Mouse (Mus musculus) neural tube, embryonic 12.5 days (tissue): Measurements from ENCODE around the gene Tnfrsf13b. TPM values are rescaled to one million over a fixed set of nuclear protein-coding genes. Genes with fewer than 3 reads are reported as not detected.
"Not testable (repeated sequence)": the region's sequence is repeated elsewhere in the genome, so short reads cannot be mapped to it uniquely, and the experiment has no call there.

ENCODE experiments used
- ATAC-seq: fragments of 200-750 bp; cut with Nextera tagmentation; 2 replicates; pipeline ENCODE4 v1.8.0; 2017; ENCODE audit warnings: low read depth, mild to moderate bottlenecking, moderate TSS enrichment, moderate library complexity; ENCODE audit not compliant: low FRiP score
- H3K27ac ChIP-seq: fragments of 300-500 bp; sonication (generic); 2 replicates; pipeline ENCODE4 v1.5.1; 2016
- H3K27me3 ChIP-seq: fragments of 300-500 bp; sonication (generic); replicated peaks from 2 replicates; pipeline ENCODE4 v1.6.1; 2016; ENCODE audit warnings: mild to moderate bottlenecking
- H3K36me3 ChIP-seq: fragments of 300-500 bp; sonication (generic); 2 replicates; pipeline ENCODE4 v1.6.1; 2016; ENCODE audit warnings: mild to moderate bottlenecking
- H3K4me1 ChIP-seq: fragments of 300-500 bp; sonication (generic); 2 replicates; pipeline ENCODE4 v1.6.1; 2016
- H3K4me2 ChIP-seq: fragments of 300-500 bp; sonication (generic); replicated peaks from 2 replicates; pipeline ENCODE4 v1.6.1; 2016; ENCODE audit warnings: mild to moderate bottlenecking
- H3K4me3 ChIP-seq: fragments of 300-500 bp; sonication (generic); 2 replicates; pipeline ENCODE4 v1.5.1; 2016
- H3K9ac ChIP-seq: fragments of 300-500 bp; sonication (generic); 2 replicates; pipeline ENCODE4 v1.6.1; 2016; ENCODE audit warnings: mild to moderate bottlenecking
- H3K9me3 ChIP-seq: fragments of 300-500 bp; sonication (generic); 2 replicates; pipeline ENCODE4 v1.6.1; 2016; ENCODE audit warnings: mild to moderate bottlenecking
- WGBS: fragments of 180-500 bp; shearing (Covaris S2); methylation state at CpG from one replicate; pipeline ENCODE4 v1.1.7; 2016; 5-methylcytosine and 5-hydroxymethylcytosine counted together
- polyA plus RNA-seq: library from polyadenylated mRNA; unstranded; fragments of >200 nt; fragmentation: Nextera tagmentation; extraction: Ambion mirVana; gene quantifications from 2 replicates; pipeline ENCODE4 v1.2.1, GENCODE M21; 2016

Tnfrsf13b gene
- polyA plus RNA-seq, 1 experiment from 2014 or later = 1.2 TPM

DNA sequence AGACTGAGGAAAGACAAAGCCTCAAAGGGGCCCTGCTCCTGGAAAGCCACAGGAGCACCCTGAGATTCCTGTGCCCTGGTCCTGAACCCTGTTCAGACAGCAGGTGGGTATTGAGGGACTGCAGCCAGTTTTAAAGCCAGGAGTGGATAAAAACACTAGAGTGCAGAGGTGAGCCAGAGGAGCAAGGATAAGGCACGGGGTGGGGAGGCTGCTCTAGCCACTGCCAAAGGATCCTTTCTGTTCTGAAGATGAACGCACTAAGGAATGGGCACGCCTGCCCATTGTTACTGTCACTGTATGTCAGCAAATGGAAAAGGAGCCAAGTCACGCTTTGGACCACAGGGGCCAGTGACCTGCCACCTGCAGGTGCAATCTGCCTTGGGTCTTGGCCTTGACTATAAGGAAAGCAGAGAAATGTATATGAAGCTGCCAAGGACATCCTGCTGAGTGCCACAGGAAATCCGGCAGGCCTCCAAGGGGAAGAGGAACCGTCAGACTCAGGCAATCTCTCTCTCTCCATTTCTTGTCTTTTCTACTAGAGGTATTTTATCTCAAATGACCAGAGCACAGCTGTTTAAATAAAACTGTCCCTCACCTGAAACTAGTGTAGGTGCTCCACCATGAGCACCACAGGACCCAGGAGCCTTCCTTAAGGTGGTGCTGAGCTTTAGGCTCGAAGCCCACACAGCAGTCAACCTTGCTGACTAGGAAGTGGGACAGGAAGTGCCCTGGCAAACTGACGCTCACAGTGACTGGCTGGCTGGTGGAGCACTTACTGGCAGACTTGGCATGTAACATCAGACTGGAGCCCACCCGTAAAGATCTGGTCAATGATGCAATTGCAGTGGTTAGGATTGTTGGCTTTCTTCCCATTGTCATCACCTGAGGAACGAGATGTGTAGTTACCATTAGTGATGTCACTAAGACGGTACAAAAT, 33.5 kb downstream of the Tnfrsf13b start:
- Histone ChIP-seq H3K4me1 (no peaks in the 10 kb centered on the region), H3K27me3 (no peaks in the 10 kb centered on the region), H3K9me3 (no peaks in the 10 kb centered on the region), H3K4me3 (no peak overlapping the region), H3K36me3 (peaks cover 99% of the 10 kb centered on the region), H3K9ac (no peak overlapping the region), H3K27ac (no peak overlapping the region), H3K4me2 (no peak overlapping the region)
- WGBS = 70% methylated on average over 11 of the region's 11 CpGs
- ATAC-seq = no peak

GRCm38 (mm10) chr11:61161121-61161520, 34.6 kb downstream of the Tnfrsf13b start:
- 93% methylated on average over 13 of the region's 13 CpGs for WGBS
- Histone ChIP-seq H3K9ac (no peak overlapping the region), H3K27ac (no peak overlapping the region), H3K27me3 (no peaks in the 10 kb centered on the region), H3K4me2 (no peak overlapping the region), H3K4me3 (no peak overlapping the region), H3K4me1 (no peaks in the 10 kb centered on the region), H3K9me3 (no peaks in the 10 kb centered on the region), H3K36me3 (peaks cover 99% of the 10 kb centered on the region)
- no peak for ATAC-seq

- no peak overlapping the region for H3K4me2 ChIP-seq
- peaks cover 97% of the 10 kb centered on the region for H3K36me3 ChIP-seq
- 0 out of 2 replicates have a peak, but pooled peaks cover under 1% of the 10 kb centered on the region for H3K4me1 ChIP-seq
- H3K27me3 ChIP-seq = no peaks in the 10 kb centered on the region
- ATAC-seq = no peak
- H3K9me3 ChIP-seq = no peaks in the 10 kb centered on the region
- H3K9ac ChIP-seq = no peak overlapping the region
- WGBS = 96% methylated on average over 14 of the region's 14 CpGs
- H3K4me3 ChIP-seq = no peak overlapping the region
- no peak overlapping the region for H3K27ac ChIP-seq
These were observed 36.2 kb downstream of the Tnfrsf13b start for GRCm38 (mm10) chr11:61162776-61163175.

GRCm38 (mm10) chr11:61163341-61163740, 36.8 kb downstream of the Tnfrsf13b start:
- no peaks in the 10 kb centered on the region for H3K9me3 ChIP-seq
- H3K4me3 ChIP-seq = no peak overlapping the region
- H3K4me2 ChIP-seq = no peak overlapping the region
- ATAC-seq = no peak
- H3K9ac ChIP-seq = no peak overlapping the region
- peaks cover 6% of the 10 kb centered on the region; the same call in 1 of the 2 replicates for H3K4me1 ChIP-seq
- 92% methylated on average over 3 of the region's 3 CpGs for WGBS
- peaks cover 96% of the 10 kb centered on the region for H3K36me3 ChIP-seq
- H3K27me3 ChIP-seq = no peaks in the 10 kb centered on the region
- no peak overlapping the region for H3K27ac ChIP-seq

- no peak for ATAC-seq
- Histone ChIP-seq H3K27ac (no peak overlapping the region), H3K9me3 (no peaks in the 10 kb centered on the region), H3K4me1 (peaks cover 16% of the 10 kb centered on the region; the same call in 1 of the 2 replicates), H3K4me2 (no peak overlapping the region), H3K27me3 (no peaks in the 10 kb centered on the region), H3K9ac (no peak overlapping the region), H3K4me3 (no peak overlapping the region), H3K36me3 (peaks cover 86% of the 10 kb centered on the region)
- WGBS = 98% methylated on average over 6 of the region's 6 CpGs
These were observed 37.8 kb downstream of the Tnfrsf13b start for GRCm38 (mm10) chr11:61164366-61164765.

GRCm38 (mm10) chr11:61164881-61165280, 38.3 kb downstream of the Tnfrsf13b start:
- peaks cover 81% of the 10 kb centered on the region for H3K36me3 ChIP-seq
- WGBS = 96% methylated on average over 10 of the region's 10 CpGs
- H3K9ac ChIP-seq = no peak overlapping the region
- no peak for ATAC-seq
- H3K4me2 ChIP-seq = no peak overlapping the region
- no peak overlapping the region for H3K4me3 ChIP-seq
- no peaks in the 10 kb centered on the region for H3K9me3 ChIP-seq
- no peaks in the 10 kb centered on the region for H3K27me3 ChIP-seq
- H3K4me1 ChIP-seq = peaks cover 17% of the 10 kb centered on the region; the same call in 1 of the 2 replicates
- H3K27ac ChIP-seq = no peak overlapping the region

- Histone ChIP-seq H3K9me3 (no peaks in the 10 kb centered on the region), H3K4me2 (no peak overlapping the region), H3K9ac (no peak overlapping the region), H3K27me3 (no peaks in the 10 kb centered on the region), H3K4me1 (peaks cover 50% of the 10 kb centered on the region), H3K27ac (no peak overlapping the region), H3K4me3 (no peak overlapping the region), H3K36me3 (peaks cover 35% of the 10 kb centered on the region)
- no peak for ATAC-seq
- 93% methylated on average over 5 of the region's 5 CpGs for WGBS
These were observed 43.6 kb downstream of the Tnfrsf13b start for GRCm38 (mm10) chr11:61170184-61170583.

DNA sequence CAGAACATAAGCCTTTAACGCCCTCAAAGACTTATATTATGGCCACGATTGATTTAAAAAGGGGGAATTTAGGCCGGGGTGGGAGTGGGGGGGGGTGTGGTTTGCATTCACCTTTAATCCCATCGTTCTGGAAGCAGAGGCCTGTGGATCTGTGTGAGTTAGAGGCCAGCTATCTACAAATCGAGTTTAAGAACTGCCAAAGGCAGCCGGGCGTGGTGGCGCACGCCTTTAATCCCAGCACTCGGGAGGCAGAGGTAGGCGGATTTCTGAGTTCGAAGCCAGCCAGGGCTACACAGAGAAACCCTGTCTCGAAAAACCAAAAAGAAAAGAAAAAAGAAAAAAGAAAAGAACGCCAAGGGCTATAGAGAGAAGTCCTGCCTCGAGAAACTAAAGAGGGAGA, 46.9 kb downstream of the Tnfrsf13b start:
- H3K27ac ChIP-seq, H3K36me3 ChIP-seq, ATAC-seq, H3K27me3 ChIP-seq, H3K9me3 ChIP-seq: not testable (repeated sequence)
- peak overlapping the region; percentile 33; the same call in 1 of the 2 replicates for H3K9ac ChIP-seq
- peaks cover 43% of the 10 kb centered on the region for H3K4me1 ChIP-seq
- H3K4me2 ChIP-seq = peak overlapping the region; percentile 73
- 45% methylated on average over 15 of the region's 15 CpGs for WGBS
- peak overlapping the region; percentile 98 for H3K4me3 ChIP-seq

DNA sequence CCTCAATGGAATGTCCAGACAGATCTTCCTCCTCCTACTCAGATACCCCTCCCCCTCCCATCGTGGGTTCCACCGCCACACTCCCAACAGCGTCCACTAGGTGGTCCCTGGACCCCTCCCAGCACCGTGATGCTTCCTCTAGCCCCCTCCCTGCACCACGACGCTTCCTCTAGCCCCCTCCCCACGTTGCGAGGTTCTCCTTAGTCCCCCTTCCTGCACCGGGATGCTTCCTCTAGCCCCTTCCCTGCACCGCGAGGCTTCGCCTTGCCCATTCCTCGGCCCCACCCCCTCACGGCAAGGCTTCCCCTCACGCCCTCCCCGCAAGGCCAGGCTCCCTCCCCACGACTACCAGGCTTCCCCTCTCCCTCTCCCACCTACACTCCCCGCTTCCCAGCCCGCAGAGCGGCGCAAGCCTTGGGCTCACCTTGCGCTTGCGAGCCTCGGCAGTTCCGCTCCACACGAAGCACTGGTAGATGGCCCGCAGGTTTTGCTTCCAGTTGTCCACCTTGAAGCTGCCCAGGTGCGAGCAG, 47.8 kb downstream of the Tnfrsf13b start:
- Histone ChIP-seq H3K9ac (peak overlapping the region; percentile 99), H3K27me3 (no peaks in the 10 kb centered on the region), H3K36me3 (0 out of 2 replicates have a peak, but pooled peaks cover 7% of the 10 kb centered on the region), H3K4me2 (peak overlapping the region; percentile 73), H3K27ac (peak overlapping the region; percentile 95), H3K4me3 (peak overlapping the region; percentile 98), H3K4me1 (peaks cover 34% of the 10 kb centered on the region), H3K9me3 (no peaks in the 10 kb centered on the region)
- peak; percentile 55 for ATAC-seq
- under 1% methylated on average over 28 of the region's 28 CpGs for WGBS

GRCm38 (mm10) chr11:61174821-61175658, 48.5 kb downstream of the Tnfrsf13b start, which contains the start of gene Usp22:
Gene Usp22 (minus strand): TSS chr11:61175055.
- peak; percentile 98 for ATAC-seq
- H3K4me2 ChIP-seq = peak within 1 kb of the TSS; percentile 73
- peak within 1 kb of the TSS; percentile 98 for H3K4me3 ChIP-seq
- no peaks in the 10 kb centered on the region for H3K9me3 ChIP-seq
- peak within 1 kb of the TSS; percentile 99 for H3K9ac ChIP-seq
- H3K27me3 ChIP-seq = no peaks in the 10 kb centered on the region
- H3K27ac ChIP-seq = peak within 1 kb of the TSS; percentile 95
- H3K36me3 ChIP-seq = 0 out of 2 replicates have a peak, but pooled peaks cover 7% of the 10 kb centered on the region
- under 1% methylated on average over 69 of the region's 69 CpGs for WGBS
- H3K4me1 ChIP-seq = peaks cover 34% of the 10 kb centered on the region

- peak overlapping the region; percentile 49 for H3K4me2 ChIP-seq
- ATAC-seq = no peak
- H3K9me3 ChIP-seq = no peaks in the 10 kb centered on the region
- WGBS = 77% methylated on average over 5 of the region's 5 CpGs
- H3K27ac ChIP-seq = no peak overlapping the region
- H3K4me3 ChIP-seq = no peak overlapping the region
- H3K4me1 ChIP-seq = peaks cover 27% of the 10 kb centered on the region
- H3K9ac ChIP-seq = no peak overlapping the region
- no peaks in the 10 kb centered on the region for H3K27me3 ChIP-seq
- H3K36me3 ChIP-seq = 0 out of 2 replicates have a peak, but pooled peaks cover 4% of the 10 kb centered on the region
These were observed 49.2 kb downstream of the Tnfrsf13b start for GRCm38 (mm10) chr11:61175778-61176177.
